Mouse (Mus musculus) gastrocnemius, postnatal 36 days (tissue): ENCODE data around the gene Aldh1a1. TPM values are rescaled to one million over a fixed set of nuclear protein-coding genes. Genes with fewer than 3 reads are reported as not detected.
"Not testable (repeated sequence)": the region's sequence is repeated elsewhere in the genome, so short reads cannot be mapped to it uniquely, and the experiment has no call there.

Source experiments
- DNase-seq, 2 experiments: peaks; one replicate each; pipeline ENCODE4 v3.0.0; 2022
- intact Hi-C: fragments of 180-260 bp; cut with DNase I; formaldehyde crosslinking; loops from one replicate; pipeline ENCODE4 v1.15.1; 2025
- total RNA-seq, 2 experiments: library from RNA; stranded (reverse); gene quantifications; 2 replicates each; pipeline ENCODE4 v1.2.3; 2021

Gene Aldh1a1
- total RNA-seq, 2 experiments from 2014 or later, result 79.9 to 94.5 TPM

DNA sequence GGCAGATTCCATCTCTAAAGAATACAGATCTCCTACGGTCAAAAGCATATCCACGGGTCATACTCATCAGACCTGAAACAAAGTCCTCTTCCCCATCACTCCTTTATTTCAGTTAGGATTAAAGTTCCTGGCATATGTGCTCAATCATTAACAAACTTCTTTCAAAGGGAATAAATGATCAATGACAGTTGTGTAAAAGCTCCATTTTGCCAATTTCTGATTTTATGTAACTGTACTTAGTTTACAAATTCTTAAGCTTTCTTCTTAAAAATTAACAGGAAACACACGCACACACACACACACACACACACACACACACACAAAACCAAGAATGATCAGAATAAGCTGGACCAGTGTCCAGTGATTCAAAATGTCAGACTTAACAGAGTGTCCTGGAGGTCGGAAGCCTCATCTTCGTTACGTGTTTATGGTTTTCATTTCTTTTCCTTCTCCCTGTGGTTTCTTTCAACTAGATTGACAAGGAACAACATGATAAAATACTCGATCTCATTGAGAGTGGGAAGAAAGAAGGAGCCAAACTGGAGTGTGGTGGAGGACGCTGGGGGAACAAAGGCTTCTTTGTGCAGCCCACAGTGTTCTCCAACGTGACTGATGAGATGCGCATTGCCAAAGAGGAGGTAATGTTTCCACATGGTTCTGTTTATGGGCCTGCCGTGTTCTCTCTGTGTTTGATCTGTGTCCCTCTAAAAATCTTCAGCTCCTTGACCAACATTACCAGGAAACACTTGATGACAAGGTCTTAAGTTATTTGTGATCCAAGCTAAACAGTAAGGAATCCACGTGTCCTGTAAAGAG, 141.6 kb downstream of the Aldh1a1 start:
- intact Hi-C loops, result no loop called here

GRCm38 (mm10) chr19:20644346-20644745, 151.8 kb downstream of the Aldh1a1 start:
- no peak for DNase-seq
- intact Hi-C loops, result no loop called here

More for the DNA sequence above, 141.6 kb downstream of the Aldh1a1 start:
- no peak for DNase-seq

GRCm38 (mm10) chr19:20647496-20647895, 155.0 kb downstream of the Aldh1a1 start:
- intact Hi-C loops, DNase-seq: not testable (repeated sequence)

DNA sequence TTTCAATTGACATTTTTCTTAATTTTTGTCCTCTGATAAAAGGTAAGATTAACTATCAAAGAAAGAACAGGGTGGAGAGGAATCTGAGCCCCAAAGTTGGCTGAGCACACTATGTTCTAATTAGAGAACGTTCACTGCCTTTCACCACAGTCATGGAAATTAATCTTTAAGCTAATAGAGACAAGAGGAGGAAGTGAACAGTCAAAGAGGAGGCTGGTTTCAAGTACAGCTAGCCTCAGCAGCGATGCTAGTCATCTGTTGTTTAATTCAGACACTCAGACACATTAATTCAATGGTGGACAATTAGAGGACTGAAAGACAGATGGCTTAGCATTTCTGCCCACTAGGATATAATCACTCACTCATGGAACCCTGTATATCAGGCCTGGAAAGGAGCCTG, 157.5 kb downstream of the Aldh1a1 start:
- intact Hi-C loops, result no loop called here
- DNase-seq, result no peak

GRCm38 (mm10) chr19:20653082-20653676, 160.7 kb downstream of the Aldh1a1 start:
- intact Hi-C loops, result no loop called here
- no peak for DNase-seq

- intact Hi-C loops, result no loop called here
- DNase-seq, result no peak
Observed at GRCm38 (mm10) chr19:20654141-20654873, 161.8 kb downstream of the Aldh1a1 start.

GRCm38 (mm10) chr19:20677697-20678355, 185.3 kb downstream of the Aldh1a1 start:
- intact Hi-C loops, result no loop called here
- no peak for DNase-seq

Other genes starting within 250 kb of the Aldh1a1 start
- gene Anxa1, start 101.8 kb upstream of the Aldh1a1 start, total RNA-seq, result 10 to 100 TPM; 14.8 to 16.1 TPM
- gene Aldh1a7, start 234.8 kb downstream of the Aldh1a1 start, total RNA-seq, result 1 to 10 TPM in 1 of 2 experiments, under 1 TPM in 1; 0.99 to 2.6 TPM